Mouse (Mus musculus): ENCODE measurements around the gene Celf5. TPM values are rescaled to one million over a fixed set of nuclear protein-coding genes. Genes with fewer than 3 reads are reported as not detected.

Celf5 gene
- polyA plus RNA-seq, 1 experiment from 2014 or later, result 9.7 TPM

- no peak for ATAC-seq (replicated peaks; ENCODE audit: low FRiP score)
- H3K9me3 ChIP-seq (ENCODE audit: control insufficient read depth, low read length), result no peaks in the 10 kb centered on the region
- no peak overlapping the region for H3K9ac ChIP-seq (ENCODE audit: low read length)
- no peak for DNase-seq (ENCODE audit: low spot score)
- H3K4me3 ChIP-seq (ENCODE audit: low read depth, low read length), result no peak overlapping the region
- no peak overlapping the region for H3K27ac ChIP-seq (ENCODE audit: low read depth, low read length)
- 89% methylated on average over 5 of the region's 5 CpGs for WGBS
- no peak overlapping the region for H3K4me2 ChIP-seq (ENCODE audit: low read depth, low read length, severe bottlenecking)
- H3K36me3 ChIP-seq (ENCODE audit: control insufficient read depth, insufficient read depth, low read length), result no peaks in the 10 kb centered on the region
- H3K27me3 ChIP-seq (ENCODE audit: control insufficient read depth, insufficient read depth, low read length), result no peaks in the 10 kb centered on the region; the same call in 1 of the 2 replicates
- H3K4me1 ChIP-seq (replicated peaks; ENCODE audit: control insufficient read depth, insufficient read depth, low read length), result 0 out of 2 replicates have a peak, but pooled peaks cover 2% of the 10 kb centered on the region
These were observed 19.4 kb upstream of the Celf5 start for GRCm38 (mm10) chr10:81501863-81502262.

GRCm38 (mm10) chr10:81500032-81500431, 17.5 kb upstream of the Celf5 start, which contains the start of gene S1pr4:
S1pr4 (minus strand) TSS chr10:81500132.
- Histone ChIP-seq H3K27me3 (ENCODE audit: control insufficient read depth, insufficient read depth, low read length) (no peaks in the 10 kb centered on the region; the same call in 1 of the 2 replicates), H3K36me3 (ENCODE audit: control insufficient read depth, insufficient read depth, low read length) (no peaks in the 10 kb centered on the region), H3K4me1 (replicated peaks; ENCODE audit: control insufficient read depth, insufficient read depth, low read length) (peaks cover 7% of the 10 kb centered on the region), H3K9me3 (ENCODE audit: control insufficient read depth, low read length) (no peaks in the 10 kb centered on the region), H3K4me2 (ENCODE audit: low read depth, low read length, severe bottlenecking) (no peak within 1 kb of the TSS), H3K9ac (ENCODE audit: low read length) (no peak within 1 kb of the TSS; the same call in 1 of the 2 replicates), H3K27ac (ENCODE audit: low read depth, low read length) (no peak within 1 kb of the TSS), H3K4me3 (ENCODE audit: low read depth, low read length) (no peak within 1 kb of the TSS)
- no peak for ATAC-seq (replicated peaks; ENCODE audit: low FRiP score)
- 82% methylated on average over 3 of the region's 3 CpGs for WGBS
- DNase-seq (ENCODE audit: low spot score), result no peak

- H3K27me3 ChIP-seq (ENCODE audit: control insufficient read depth, insufficient read depth, low read length), result no peaks in the 10 kb centered on the region; the same call in 1 of the 2 replicates
- no peak overlapping the region for H3K4me3 ChIP-seq (ENCODE audit: low read depth, low read length)
- WGBS, result 77% methylated on average over 23 of the region's 23 CpGs
- no peaks in the 10 kb centered on the region for H3K36me3 ChIP-seq (ENCODE audit: control insufficient read depth, insufficient read depth, low read length)
- no peaks in the 10 kb centered on the region for H3K9me3 ChIP-seq (ENCODE audit: control insufficient read depth, low read length)
- ATAC-seq (replicated peaks; ENCODE audit: low FRiP score), result no peak
- no peak overlapping the region for H3K4me2 ChIP-seq (ENCODE audit: low read depth, low read length, severe bottlenecking)
- H3K9ac ChIP-seq (ENCODE audit: low read length), result no peak overlapping the region; the same call in 1 of the 2 replicates
- no peak overlapping the region for H3K27ac ChIP-seq (ENCODE audit: low read depth, low read length)
- peak; percentile 55 for DNase-seq (ENCODE audit: low spot score)
- peaks cover 8% of the 10 kb centered on the region for H3K4me1 ChIP-seq (replicated peaks; ENCODE audit: control insufficient read depth, insufficient read depth, low read length)
These were observed 16.9 kb upstream of the Celf5 start for GRCm38 (mm10) chr10:81499250-81499901.

GRCm38 (mm10) chr10:81498316-81499249, 16.1 kb upstream of the Celf5 start:
- no peak overlapping the region for H3K4me3 ChIP-seq (ENCODE audit: low read depth, low read length)
- H3K36me3 ChIP-seq (ENCODE audit: control insufficient read depth, insufficient read depth, low read length), result no peaks in the 10 kb centered on the region
- H3K4me1 ChIP-seq (replicated peaks; ENCODE audit: control insufficient read depth, insufficient read depth, low read length), result peaks cover 8% of the 10 kb centered on the region
- H3K9me3 ChIP-seq (ENCODE audit: control insufficient read depth, low read length), result no peaks in the 10 kb centered on the region
- 86% methylated on average over 38 of the region's 38 CpGs for WGBS
- no peak for ATAC-seq (replicated peaks; ENCODE audit: low FRiP score)
- H3K9ac ChIP-seq (ENCODE audit: low read length), result no peak overlapping the region; the same call in 1 of the 2 replicates
- no peak overlapping the region for H3K27ac ChIP-seq (ENCODE audit: low read depth, low read length)
- H3K27me3 ChIP-seq (ENCODE audit: control insufficient read depth, insufficient read depth, low read length), result no peaks in the 10 kb centered on the region; the same call in 1 of the 2 replicates
- H3K4me2 ChIP-seq (ENCODE audit: low read depth, low read length, severe bottlenecking), result no peak overlapping the region
- DNase-seq (ENCODE audit: low spot score), result peak; percentile 55

GRCm38 (mm10) chr10:81497401-81498270, 15.1 kb upstream of the Celf5 start:
- Histone ChIP-seq H3K4me2 (ENCODE audit: low read depth, low read length, severe bottlenecking) (peak overlapping the region; percentile 83), H3K4me3 (ENCODE audit: low read depth, low read length) (no peak overlapping the region), H3K36me3 (ENCODE audit: control insufficient read depth, insufficient read depth, low read length) (no peaks in the 10 kb centered on the region; the same call in 1 of the 2 replicates), H3K9ac (ENCODE audit: low read length) (no peak overlapping the region), H3K9me3 (ENCODE audit: control insufficient read depth, low read length) (no peaks in the 10 kb centered on the region), H3K27me3 (ENCODE audit: control insufficient read depth, insufficient read depth, low read length) (no peaks in the 10 kb centered on the region), H3K4me1 (replicated peaks; ENCODE audit: control insufficient read depth, insufficient read depth, low read length) (peaks cover 8% of the 10 kb centered on the region), H3K27ac (ENCODE audit: low read depth, low read length) (no peak overlapping the region)
- DNase-seq (ENCODE audit: low spot score) (no peak), ATAC-seq (replicated peaks; ENCODE audit: low FRiP score) (no peak)
- WGBS, result 87% methylated on average over 17 of the region's 17 CpGs

GRCm38 (mm10) chr10:81496969-81497368, 14.5 kb upstream of the Celf5 start:
- peak overlapping the region; percentile 83 for H3K4me2 ChIP-seq (ENCODE audit: low read depth, low read length, severe bottlenecking)
- H3K4me3 ChIP-seq (ENCODE audit: low read depth, low read length), result peak overlapping the region; percentile 84
- peak overlapping the region; percentile 37; the same call in 1 of the 2 replicates for H3K9ac ChIP-seq (ENCODE audit: low read length)
- no peaks in the 10 kb centered on the region for H3K9me3 ChIP-seq (ENCODE audit: control insufficient read depth, low read length)
- no peak overlapping the region; the same call in 1 of the 2 replicates for H3K27ac ChIP-seq (ENCODE audit: low read depth, low read length)
- H3K36me3 ChIP-seq (ENCODE audit: control insufficient read depth, insufficient read depth, low read length), result no peaks in the 10 kb centered on the region; the same call in 1 of the 2 replicates
- WGBS, result 31% methylated on average over 4 of the region's 4 CpGs
- H3K27me3 ChIP-seq (ENCODE audit: control insufficient read depth, insufficient read depth, low read length), result no peaks in the 10 kb centered on the region
- ATAC-seq (replicated peaks; ENCODE audit: low FRiP score), result no peak
- H3K4me1 ChIP-seq (replicated peaks; ENCODE audit: control insufficient read depth, insufficient read depth, low read length), result peaks cover 8% of the 10 kb centered on the region
- DNase-seq (ENCODE audit: low spot score), result no peak

GRCm38 (mm10) chr10:81496264-81496901, 13.9 kb upstream of the Celf5 start, which contains the start of gene Ncln:
Ncln (minus strand) TSS chr10:81496392.
- no peaks in the 10 kb centered on the region for H3K27me3 ChIP-seq (ENCODE audit: control insufficient read depth, insufficient read depth, low read length)
- peak within 1 kb of the TSS; percentile 20; the same call in 1 of the 2 replicates for H3K27ac ChIP-seq (ENCODE audit: low read depth, low read length)
- peak; percentile 96 for ATAC-seq (replicated peaks; ENCODE audit: low FRiP score)
- peaks cover 8% of the 10 kb centered on the region for H3K4me1 ChIP-seq (replicated peaks; ENCODE audit: control insufficient read depth, insufficient read depth, low read length)
- no peaks in the 10 kb centered on the region; the same call in none of the 2 replicates for H3K36me3 ChIP-seq (ENCODE audit: control insufficient read depth, insufficient read depth, low read length)
- H3K4me3 ChIP-seq (ENCODE audit: low read depth, low read length), result peak within 1 kb of the TSS; percentile 84
- peak; percentile 98 for DNase-seq (ENCODE audit: low spot score)
- under 1% methylated on average over 44 of the region's 45 CpGs for WGBS
- peak within 1 kb of the TSS; percentile 83 for H3K4me2 ChIP-seq (ENCODE audit: low read depth, low read length, severe bottlenecking)
- H3K9me3 ChIP-seq (ENCODE audit: control insufficient read depth, low read length), result no peaks in the 10 kb centered on the region
- peak within 1 kb of the TSS; percentile 71 for H3K9ac ChIP-seq (ENCODE audit: low read length)
